Mouse (Mus musculus): ENCODE measurements around the gene Gpr4.

Gpr4 gene

DNA sequence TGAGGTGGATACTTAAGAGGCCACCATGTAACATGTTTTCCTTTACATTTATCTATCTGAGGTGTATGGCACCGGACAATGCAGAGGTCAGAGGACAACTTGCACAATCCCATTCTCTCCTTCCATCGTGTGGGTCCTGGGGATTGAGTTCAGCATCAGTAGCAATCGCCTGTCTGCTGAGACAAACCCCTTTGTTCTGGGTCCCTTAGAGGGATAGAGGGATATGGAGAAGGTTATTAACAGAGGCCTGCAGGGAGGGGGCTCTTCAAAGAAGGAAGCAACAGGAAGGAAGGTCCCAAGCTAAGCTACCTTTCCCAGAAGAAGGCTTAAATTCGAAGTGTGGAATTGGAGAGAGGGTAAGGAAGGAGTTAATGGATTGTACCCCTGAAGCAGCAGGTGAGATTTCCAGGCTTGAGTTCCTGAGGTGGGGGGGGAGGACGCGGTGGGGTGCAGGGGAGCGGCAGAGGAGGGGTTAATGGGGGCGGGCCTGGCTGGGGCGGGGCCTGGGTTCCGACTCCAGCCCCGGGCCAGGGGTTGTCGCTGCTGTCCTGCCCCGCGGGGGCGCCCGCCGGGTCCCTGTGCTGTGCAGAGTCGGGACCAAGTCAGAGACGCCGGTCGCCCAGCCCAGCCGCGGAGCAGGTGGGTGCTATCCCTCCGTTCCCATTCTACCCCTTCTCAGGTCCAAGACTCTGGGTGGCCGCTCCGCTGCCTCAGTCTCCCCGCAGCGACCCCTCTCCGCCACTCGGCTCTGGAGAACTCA is at the start of gene Gpr4:
Gene Gpr4, plus strand, starts transcription at position 543 of the 760 bp plus-strand sequence.
- DNase-seq: no peak

DNA sequence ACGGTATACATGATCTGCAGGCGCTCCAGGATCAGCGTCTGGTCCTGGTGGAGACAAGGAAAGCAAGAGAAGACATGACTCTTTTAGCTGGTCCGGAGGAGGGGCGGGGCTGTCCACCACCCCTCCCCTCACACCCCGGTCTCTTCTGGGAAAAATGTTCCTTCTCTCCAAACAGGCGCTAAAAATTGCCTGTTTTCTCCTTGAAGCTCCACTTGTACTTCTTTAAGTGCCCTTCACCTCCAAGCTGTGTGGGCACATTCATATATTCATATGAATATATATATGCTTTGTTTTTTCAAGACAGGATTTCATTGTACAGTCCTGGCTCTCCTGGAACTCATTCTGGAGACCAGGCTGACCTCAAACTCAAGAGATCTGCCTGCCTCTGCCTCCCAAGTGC is 49.4 kb upstream of the Gpr4 start:
- no peak for DNase-seq

DNA sequence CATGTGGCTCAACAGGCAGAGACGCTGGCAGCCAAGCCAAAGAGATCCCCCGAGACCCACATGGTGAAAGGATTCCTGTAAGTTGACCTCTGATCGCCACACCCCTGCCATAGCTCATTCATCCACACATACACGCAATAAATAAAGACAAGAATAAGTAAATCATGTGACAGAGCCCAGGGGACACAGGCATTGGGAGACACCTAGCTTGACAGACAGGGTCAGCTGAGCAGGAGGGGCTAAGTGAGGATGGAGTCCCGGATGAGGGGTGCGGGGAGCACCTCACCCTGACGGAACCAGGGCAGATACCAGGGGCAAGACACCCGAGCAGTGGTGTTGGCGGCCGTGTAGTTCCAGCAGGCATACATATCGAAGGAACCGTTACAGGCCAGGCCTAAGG is 48.6 kb upstream of the Gpr4 start:
- DNase-seq: no peak

DNA sequence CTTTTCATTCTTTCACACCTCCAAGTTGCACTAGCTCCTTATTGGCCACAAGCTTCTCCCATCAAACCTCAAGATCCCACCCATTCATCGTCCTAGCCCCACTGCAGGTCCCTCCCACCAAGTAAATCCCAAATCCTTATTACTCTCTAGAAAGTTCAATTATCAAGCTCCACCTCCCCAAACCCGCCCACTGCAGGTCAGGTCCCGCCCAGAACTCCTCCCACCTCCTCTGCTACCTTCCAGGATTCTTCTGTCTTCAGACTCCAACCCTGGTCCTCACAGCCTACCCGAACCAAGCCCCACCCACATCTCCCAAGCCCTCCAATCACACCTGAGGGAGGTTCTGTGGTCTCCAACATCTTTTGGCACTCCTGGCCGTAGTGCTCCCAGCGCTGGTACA is 48.1 kb upstream of the Gpr4 start:
- no peak for DNase-seq

DNA sequence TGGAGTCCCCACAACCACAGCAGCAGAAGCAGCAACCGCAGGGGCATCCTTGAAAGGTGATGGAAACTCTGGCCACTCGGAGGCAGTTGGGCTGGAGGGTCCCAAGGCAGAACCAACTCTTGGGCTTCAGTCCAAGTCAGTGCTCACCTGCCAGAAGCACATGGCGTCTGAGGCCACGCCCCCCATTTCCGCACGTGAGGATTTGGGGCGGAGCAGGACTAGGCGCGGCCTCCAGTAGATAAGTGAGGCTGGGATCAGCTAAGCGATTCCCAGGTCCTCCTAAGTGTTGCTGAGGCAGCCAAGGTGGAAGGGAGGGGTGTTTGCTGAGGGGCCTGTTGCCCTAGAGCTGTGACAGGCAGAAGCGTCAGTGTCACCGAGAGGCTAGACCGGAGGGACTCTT is 47.4 kb upstream of the Gpr4 start:
- no peak for DNase-seq

DNA sequence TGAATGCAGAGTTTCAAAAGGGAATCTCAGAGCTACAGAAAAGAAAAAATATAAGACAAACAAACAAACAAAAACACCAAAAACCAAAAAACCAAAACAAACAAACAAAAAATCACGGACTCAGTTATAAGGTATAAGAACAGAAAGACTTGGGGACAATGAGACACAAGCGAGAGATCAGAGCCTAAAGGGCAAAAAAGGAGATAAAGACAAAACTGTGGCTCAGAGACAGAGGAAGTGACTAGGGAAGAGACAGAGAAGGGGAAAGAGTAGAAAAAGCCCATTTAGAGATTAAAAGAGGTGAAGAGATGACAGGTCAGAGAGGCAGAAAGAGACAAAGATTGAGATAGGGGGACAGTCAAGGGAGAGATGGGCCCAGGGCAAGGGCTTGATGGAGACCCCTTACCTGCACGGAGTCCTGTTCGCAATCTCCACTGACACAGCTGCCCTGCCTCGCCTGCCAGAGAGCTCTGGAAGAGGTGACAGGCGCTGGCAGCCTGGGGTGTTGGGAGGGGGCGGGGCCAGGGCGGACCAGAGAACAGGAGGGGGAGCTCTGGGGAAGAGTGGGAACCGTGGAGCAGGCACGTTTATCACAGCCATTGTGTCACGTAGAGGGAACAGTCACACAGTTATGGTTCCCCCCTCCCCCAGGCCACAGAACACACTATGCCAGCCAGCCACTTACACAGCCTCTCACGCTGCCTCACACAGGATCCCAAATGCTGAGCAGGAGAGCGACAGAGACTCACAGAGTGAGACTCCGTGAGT is 46.5 kb upstream of the Gpr4 start, which contains the start of gene Gipr:
Gene Gipr, minus strand, starts transcription at position 472 of the 768 bp plus-strand sequence.
- DNase-seq: no peak

DNA sequence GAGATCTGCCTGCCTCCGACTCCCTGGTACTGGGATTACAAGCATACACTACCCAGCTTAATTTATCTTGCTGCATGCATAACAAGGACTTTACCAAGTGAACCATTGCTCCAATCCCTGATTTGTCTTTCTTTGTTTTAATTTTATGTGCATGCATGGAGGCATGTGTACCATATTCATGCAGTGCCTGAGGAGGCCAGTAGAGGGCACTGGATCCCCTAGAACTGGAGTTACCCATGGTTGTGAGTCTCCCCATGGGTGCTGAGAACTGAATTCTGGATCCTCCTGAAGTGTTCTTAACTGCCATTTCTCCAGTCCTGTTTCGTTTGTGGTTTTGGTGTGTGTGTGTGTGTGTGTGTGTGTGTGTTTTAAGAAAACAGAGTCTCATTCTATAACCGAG is 45.3 kb upstream of the Gpr4 start:
- DNase-seq: no peak

DNA sequence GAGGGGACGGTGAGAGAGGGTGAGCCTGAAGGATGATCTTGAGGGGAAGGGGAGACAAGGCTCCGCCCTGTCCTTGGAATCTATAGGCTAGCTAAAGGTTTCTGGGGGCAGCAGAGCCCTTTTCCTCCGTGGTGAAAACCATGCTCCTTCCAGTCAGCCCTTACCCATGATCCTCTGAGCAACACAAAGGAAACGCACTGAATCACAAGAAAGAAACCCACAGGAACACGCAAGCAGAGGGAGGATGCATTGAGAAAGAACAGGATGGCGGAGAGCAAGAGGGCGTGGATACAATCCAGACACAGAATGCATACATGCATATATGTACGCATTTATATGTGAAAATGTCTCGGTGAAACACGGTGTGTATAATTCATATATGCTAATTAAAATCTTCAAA is 42.8 kb upstream of the Gpr4 start:
- DNase-seq: no peak

DNA sequence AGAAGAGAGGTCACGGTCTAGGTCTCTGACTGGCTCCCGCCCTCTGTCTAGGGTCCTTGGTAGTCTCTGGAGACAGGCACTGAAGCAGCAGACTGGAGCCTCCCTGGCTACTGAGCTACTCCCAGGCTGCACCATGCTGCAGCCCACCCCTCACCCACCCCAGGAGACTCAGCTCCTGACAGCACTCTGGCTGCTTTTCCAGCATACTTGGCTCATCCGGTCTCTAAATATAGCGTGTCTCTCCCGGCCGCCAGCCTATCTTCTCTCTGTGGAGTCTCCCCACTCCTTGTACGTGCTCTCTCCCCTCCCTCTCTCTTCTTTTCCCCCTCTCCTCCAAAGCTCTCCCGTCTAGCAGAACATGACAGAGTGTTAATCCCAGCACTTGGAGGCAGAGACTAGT is 42.2 kb upstream of the Gpr4 start:
- peak; percentile 74 for DNase-seq

DNA sequence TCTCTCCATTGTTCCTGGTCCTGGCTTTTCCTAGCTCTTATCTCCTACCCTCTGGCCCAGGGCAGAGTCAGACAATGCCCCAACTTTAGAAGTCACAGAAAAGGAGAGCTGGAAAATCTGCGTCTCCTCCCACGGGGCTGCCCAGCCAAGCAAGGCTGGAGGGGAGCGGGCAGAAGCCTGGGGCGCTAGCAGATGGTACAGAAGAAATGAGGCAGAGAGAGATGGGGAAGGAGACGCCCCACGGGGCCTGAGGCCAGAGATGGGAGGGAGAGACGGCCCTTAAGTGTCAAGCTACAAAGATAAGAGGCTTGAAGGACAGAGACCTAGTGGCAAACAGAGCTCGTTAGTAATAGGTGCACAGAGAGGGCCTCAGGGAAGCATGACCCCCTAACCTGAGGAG is 40.5 kb upstream of the Gpr4 start:
- DNase-seq: no peak

DNA sequence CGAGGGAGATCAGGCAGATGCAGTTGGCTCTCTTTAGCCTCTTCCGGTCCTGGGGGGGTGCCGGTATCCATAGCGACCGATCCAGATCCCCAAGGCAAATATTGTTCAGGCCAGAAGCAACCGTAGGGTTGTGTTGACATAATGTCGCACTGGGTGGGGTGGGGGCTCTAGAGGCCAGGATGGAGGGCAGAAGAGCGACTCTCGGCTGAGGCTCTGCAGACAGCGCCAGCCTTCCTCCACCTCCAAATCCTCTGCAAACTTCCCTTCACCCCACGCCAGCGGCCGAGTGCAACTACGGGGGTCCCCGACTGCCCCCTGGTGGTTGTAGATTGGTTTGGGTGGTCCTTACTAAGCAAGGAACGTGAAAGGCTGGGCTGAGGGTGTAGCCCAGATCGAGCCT is 39.5 kb upstream of the Gpr4 start:
- peak; percentile 79 for DNase-seq

DNA sequence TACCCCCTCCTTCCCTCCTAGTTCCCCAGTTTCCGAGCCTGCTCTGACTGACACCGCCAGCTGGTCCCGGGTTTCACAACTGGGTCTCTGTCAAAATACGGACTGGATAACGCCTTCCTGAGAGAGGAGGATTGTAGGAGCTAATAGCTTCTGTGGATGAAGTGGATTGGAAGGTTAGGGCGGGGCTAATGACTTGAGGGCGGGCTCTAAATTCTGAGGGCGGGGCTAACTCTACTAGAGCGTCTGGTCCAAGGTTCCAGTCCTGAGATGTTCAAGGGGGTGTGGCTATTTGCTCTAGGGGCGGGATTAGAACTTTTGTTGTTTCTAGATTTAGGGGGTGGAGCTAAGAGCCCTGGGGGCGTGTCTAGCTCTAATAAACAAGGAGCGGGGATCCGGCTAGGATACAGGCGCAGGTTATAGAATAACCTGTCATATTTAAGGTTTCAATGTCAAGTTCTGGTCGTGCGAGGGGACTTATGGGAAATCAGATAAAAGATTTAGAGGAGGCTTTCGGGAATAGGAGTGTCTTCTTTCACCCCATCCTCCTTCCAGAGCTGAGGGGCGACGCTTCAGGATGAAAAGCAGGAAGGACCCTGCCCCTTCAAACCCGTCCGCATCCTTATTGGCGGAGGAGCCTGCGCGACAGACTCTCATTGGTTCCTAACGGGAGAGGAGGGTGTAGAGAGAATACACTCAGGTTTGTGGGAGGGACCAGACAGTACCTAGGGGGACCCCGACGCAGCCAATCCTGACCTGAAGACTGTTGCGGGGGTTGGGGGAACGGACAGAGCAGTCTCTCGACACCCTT is 36.4 kb upstream of the Gpr4 start, which contains the start of gene Eml2:
Gene Eml2, plus strand, starts transcription at position 714 of the 808 bp plus-strand sequence.
- peak; percentile 91 for DNase-seq

DNA sequence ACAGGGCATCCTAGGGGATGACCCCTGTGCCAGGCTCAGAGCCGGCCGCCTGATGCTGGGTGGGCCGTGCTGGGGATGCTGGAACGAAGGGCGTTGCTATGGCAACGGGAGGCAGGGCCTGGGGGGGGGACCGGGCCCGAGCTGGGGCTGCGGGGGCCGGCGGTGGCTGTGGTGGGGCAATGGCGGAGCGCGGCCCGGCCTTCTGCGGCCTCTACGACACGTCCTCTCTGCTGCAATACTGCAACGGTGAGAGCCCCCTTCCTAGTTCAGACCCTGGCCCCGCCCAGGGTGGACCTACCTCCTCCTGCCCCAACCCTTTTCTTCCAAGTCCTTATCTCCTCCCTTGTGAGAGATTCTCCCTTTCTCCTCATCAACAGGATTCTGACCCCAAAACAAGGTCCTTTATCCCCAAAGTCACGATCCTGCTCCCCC is 35.8 kb upstream of the Gpr4 start:
- no peak for DNase-seq

DNA sequence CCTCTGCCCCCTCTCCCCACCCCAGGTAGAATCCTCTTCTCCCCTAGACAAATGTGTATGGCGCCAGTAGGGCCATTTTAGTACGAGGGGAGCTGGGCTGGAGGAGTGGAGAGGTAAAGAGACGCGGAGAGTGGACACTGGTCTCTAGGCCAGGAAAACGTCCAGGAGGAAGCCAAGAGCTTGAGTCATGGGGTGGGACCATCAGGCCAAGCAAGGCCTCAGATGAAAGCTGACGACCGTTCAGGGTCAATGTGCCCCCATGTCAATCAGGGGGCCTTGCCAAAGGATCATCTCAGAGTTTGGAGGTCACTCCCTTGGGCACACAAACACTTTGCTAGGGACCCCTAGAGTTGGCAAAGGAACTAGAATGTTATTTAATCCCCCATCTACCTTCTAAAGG is 35.1 kb upstream of the Gpr4 start:
- no peak for DNase-seq

DNA sequence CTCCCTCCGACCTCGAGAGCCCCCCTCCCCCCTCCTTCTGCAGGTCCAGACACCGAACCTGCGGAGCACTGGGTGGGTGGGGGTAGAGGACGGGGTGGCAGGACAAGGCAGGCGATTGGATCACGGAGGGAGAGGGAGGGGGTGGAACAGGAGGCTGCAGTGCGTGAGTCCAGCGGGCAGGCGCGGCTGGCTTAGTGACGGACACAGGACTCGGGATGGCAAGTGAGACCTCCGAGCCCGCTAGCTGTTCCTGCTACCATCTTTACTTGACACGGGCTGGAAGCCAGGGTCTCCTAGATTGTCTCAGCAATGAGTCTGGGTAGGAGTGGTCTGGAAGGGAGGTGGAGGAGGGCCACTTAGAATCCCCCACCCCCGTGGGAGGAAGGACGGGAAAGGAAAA is 34.3 kb upstream of the Gpr4 start:
- peak; percentile 59 for DNase-seq

DNA sequence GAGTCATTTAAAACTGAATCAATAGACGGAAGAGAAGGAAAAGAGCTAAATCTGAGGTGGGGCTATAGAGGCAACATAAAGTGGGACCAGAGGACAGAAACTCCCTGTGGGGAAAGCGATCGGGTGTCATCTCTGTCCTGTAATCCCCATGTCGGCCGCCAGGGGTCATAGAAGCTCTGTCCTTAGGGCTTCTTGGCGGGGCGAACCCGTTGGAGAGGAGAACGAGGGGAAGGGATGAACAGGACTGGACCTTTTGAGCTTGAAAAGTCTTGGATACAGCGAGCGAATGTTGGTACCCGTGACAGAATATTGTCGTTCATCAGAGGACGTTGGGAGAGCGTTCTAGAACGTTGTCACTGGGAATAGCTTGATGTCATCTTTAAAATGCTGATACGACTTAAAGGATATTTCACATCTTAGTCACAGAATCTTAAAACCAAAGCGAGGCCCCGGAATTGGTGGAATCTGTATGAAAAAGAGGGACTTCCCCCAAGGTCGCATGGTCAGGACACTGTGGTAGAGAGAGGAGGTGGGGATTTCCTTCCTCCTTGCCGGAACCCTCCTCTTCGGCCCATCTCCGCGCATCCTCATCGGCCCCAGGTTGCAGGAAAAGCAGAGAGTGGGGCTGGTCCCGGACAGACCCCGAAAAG is 33.8 kb upstream of the Gpr4 start:
- peak; percentile 88 for DNase-seq

DNA sequence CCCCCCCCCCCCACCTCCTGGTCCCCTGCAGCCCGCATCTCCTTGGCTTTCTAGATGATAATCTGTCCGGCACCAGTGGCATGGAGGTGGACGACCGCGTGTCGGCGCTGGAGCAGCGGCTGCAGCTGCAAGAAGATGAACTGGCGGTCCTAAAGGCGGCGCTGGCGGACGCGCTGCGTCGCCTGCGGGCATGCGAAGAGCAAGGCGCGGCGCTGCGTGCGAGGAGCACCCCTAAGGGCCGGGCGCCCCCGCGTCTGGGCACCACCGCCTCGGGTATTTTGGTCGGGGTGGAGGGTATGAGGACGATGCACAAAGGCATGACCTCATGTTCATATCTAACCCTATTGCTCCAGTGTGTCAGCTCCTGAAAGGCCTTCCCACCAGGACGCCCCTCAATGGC is 33.2 kb upstream of the Gpr4 start:
- DNase-seq: peak; percentile 75

DNA sequence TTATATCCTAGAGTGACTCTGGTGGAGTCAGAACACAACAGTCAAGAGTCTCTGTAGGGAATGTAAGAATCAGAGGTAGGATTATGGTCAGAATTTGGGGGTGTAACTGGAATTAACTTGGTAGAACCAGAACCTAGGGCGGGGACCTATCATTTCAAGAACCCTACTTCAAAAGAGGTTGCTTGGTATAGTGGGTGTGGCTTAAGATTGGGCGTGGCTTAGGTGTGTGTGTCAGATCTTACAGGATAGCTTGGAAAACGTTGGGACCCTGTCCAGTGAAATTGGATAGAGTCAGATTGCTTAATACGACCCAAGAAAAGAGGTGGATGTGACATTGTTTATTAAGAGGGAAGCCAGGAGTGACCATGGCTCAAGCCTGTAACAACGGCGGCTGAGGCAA is 32.4 kb upstream of the Gpr4 start:
- DNase-seq: no peak

DNA sequence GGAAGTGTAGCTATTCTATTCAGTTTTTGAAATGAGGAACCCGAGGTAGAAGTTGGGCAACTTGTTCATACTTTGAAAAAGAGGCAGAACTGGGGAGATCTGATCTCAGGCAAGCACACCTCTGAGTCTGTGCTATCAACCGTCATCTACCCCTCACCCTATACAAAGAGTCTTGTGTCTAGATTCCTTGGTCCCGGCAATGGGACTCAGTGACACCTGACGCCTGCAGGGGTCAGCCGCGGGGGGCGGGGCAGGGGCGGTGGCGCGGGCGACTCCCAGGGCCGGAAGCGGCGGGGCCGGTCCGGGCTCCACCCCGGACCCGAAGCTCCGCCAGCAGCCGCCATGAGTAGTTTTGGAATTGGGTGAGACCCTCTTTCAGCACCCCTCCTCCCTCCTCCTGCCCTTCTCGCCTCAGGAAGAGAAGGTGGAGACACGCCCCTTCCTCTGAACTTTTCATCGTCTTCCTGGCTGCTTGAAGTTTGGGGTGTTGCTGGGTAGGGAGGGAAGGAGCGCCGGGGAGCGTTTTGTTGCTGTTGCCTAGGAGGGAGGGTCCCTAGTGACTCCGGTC is 31.4 kb upstream of the Gpr4 start:
- no peak for DNase-seq

DNA sequence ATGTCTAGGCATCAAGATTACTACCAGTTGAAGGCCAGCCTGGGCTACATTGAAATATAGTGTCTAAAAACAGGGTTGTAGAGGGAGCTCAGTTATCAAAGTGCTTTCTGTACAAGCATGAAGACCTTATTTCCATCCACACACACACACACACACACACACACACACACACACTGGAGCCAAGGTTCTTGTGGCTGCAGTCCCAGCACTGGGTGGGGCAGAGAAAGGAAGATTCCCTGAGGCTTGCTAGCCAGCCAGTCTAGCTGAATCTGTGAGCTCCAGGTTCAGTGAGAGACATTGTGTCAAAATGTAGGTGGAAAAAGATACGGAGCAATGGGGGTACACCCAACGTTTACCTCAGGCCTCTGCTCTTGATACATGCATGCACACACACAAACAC is 28.1 kb upstream of the Gpr4 start:
- no peak for DNase-seq

DNA sequence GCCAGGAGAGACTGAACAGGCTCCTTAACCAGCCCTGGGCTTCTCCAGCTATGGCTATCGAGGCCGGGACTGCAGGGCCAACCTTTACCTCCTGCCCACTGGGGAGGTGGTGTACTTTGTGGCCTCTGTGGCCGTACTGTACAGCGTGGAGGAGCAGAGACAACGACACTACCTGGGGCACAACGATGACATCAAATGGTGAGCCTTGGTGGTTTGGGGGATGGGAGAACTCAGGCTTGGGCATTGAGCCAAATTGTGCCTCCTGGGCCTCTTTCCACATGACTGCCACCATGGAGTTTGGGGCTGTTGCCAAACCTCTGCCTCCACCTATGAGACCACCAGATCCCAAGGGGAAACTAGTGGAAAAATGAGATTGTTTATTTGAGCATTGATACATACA is 27.6 kb upstream of the Gpr4 start:
- no peak for DNase-seq

DNA sequence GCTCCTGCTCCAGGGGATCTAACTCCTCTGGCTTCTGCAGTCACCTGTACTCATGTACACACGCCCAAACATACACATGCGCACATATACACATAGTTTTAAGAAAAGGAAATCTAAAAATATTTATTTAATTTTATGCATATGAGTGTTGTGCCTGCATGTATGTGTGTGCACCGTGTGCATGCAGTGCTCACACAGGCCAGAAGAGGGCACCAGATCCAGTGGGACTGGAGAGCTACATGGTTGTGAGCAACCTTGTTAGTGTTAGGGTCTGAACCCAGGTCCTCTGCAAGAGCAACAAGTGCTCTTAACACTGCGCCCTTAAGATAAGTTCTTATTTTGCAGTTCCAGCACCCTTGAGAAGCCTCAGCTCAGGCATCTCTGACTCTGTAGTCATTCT is 17.7 kb upstream of the Gpr4 start:
- no peak for DNase-seq

DNA sequence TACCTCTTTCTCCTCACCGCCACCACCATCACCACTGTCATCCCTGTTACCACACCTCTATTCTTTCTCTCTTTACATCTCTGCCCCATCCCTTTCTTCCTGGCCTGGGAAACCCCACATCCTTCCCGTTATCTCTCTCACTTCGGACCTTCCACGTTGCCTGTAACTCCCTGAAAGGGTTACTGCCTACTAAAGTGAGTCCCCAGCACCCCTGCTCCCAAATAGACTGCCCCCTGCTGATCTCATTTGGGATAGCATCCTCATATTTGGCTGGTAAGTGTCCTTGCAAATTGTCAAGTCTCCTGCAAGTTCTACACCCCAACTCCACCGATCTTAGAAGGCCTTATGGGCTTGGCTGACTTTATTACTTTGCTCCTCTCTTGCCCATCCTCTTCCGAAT is 15.7 kb upstream of the Gpr4 start:
- DNase-seq: no peak

Measured in right cerebral cortex, adult 18-20 months (tissue).